Mouse (Mus musculus): ENCODE data around the gene Gm10644. TPM values are rescaled to one million over a fixed set of nuclear protein-coding genes. Genes with fewer than 3 reads are reported as not detected.

The Gm10644 gene
- total and polyA plus RNA-seq, 3 experiments, result 1.3 to 1.9 (median 1.7) TPM

DNA sequence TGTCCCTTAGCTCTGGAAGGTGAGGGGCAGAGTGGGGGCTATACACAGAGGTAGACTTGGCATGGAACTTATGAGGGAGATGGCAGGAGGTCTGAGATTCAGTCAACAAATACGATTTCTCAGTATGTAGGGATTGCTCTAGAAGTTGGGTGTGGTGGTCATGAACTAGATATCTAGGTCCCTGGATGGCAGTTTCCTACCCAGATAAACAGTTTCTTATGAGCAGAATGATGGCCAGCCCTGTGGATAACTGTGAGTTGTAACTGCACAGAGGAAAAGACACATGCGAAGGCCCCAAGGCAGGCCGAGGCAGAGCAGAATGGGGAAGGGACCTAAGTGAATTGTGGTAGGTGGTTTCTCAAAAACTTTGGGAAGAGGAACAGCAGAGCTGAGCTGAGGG, 40.8 kb downstream of the Gm10644 start:
- no peak for TF ChIP-seq POLR2A (IDR thresholded peaks at IDR 0.05; ENCODE audit: insufficient read depth, low read depth, low read length)
- no peak for TF ChIP-seq CTCF (IDR thresholded peaks at IDR 0.05)
- TF ChIP-seq EP300 (IDR thresholded peaks at IDR 0.05; ENCODE audit: insufficient read depth, low read depth, low read length), result no peak
- H3K36me3 ChIP-seq (ENCODE audit: control insufficient read depth, insufficient read depth, low read length), result no peaks in the 10 kb centered on the region
- H3K9ac ChIP-seq (ENCODE audit: low read depth, low read length), result no peak overlapping the region
- H3K79me2 ChIP-seq (replicated peaks; ENCODE audit: control insufficient read depth, insufficient read depth, low read length), result 0 out of 2 replicates have a peak, but pooled peaks cover 2% of the 10 kb centered on the region
- WGBS, result 79% methylated on average over 3 of the region's 3 CpGs
- H3K4me3 ChIP-seq, result no peak overlapping the region
- no peaks in the 10 kb centered on the region for H3K4me1 ChIP-seq (ENCODE audit: control insufficient read depth, insufficient read depth, low read length)
- no peak overlapping the region for H3K27ac ChIP-seq
- no peaks in the 10 kb centered on the region for H3K27me3 ChIP-seq (ENCODE audit: control insufficient read depth, insufficient read depth, low read length)
- DNase-seq, result no peak
- intact Hi-C loops (cut with DNase I), result no loop called here

- no peaks in the 10 kb centered on the region for H3K27me3 ChIP-seq (ENCODE audit: control insufficient read depth, insufficient read depth, low read length)
- WGBS, result 57% methylated on average over 5 of the region's 5 CpGs
Measured at GRCm38 (mm10) chr8:83911809-83912731, 42.9 kb downstream of the Gm10644 start.

DNA sequence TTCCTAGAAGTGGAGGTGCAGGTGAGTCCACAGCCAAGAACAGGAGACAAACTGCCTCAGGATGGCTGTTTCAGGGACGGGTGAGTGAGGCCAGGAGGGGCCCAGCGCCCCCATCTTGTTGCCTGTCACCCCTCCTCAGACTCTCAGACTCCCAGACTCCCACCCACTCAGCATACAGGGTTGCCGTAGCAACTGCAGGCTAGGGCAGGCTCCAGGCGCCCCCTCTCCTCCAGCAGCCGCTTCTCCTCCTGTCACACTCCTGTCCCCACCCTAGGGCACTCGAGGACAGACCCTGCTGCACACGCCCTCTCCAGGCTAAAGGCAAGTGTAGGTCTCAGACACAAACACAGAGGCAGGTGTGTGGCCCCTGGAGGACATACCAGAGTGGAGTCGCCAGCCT, 45.7 kb downstream of the Gm10644 start:
- Histone ChIP-seq H3K4me3 (no peak overlapping the region), H3K27ac (no peak overlapping the region), H3K4me1 (ENCODE audit: control insufficient read depth, insufficient read depth, low read length) (no peaks in the 10 kb centered on the region; the same call in 1 of the 2 replicates), H3K9ac (ENCODE audit: low read depth, low read length) (no peak overlapping the region), H3K36me3 (ENCODE audit: control insufficient read depth, insufficient read depth, low read length) (no peaks in the 10 kb centered on the region), H3K79me2 (replicated peaks; ENCODE audit: control insufficient read depth, insufficient read depth, low read length) (0 out of 2 replicates have a peak, but pooled peaks cover 3% of the 10 kb centered on the region), H3K27me3 (ENCODE audit: control insufficient read depth, insufficient read depth, low read length) (no peaks in the 10 kb centered on the region)
- WGBS, result 78% methylated on average over 8 of the region's 8 CpGs
- DNase-seq, result no peak
- no peak for TF ChIP-seq POLR2A (IDR thresholded peaks at IDR 0.05; ENCODE audit: insufficient read depth, low read depth, low read length)
- TF ChIP-seq EP300 (IDR thresholded peaks at IDR 0.05; ENCODE audit: insufficient read depth, low read depth, low read length), result no peak
- no peak for TF ChIP-seq CTCF (IDR thresholded peaks at IDR 0.05)
- intact Hi-C loops (cut with DNase I), result no loop called here

More at GRCm38 (mm10) chr8:83911809-83912731, 42.9 kb downstream of the Gm10644 start:
- no peak overlapping the region for H3K9ac ChIP-seq (ENCODE audit: low read depth, low read length)
- H3K4me3 ChIP-seq, result no peak overlapping the region
- H3K27ac ChIP-seq, result no peak overlapping the region
- DNase-seq, result no peak
- H3K36me3 ChIP-seq (ENCODE audit: control insufficient read depth, insufficient read depth, low read length), result no peaks in the 10 kb centered on the region
- intact Hi-C loops (cut with DNase I), result no loop called here
- H3K4me1 ChIP-seq (ENCODE audit: control insufficient read depth, insufficient read depth, low read length), result no peaks in the 10 kb centered on the region
- 0 out of 2 replicates have a peak, but pooled peaks cover 3% of the 10 kb centered on the region for H3K79me2 ChIP-seq (replicated peaks; ENCODE audit: control insufficient read depth, insufficient read depth, low read length)
- TF ChIP-seq CTCF (IDR thresholded peaks at IDR 0.05) (no peak), POLR2A (IDR thresholded peaks at IDR 0.05; ENCODE audit: insufficient read depth, low read depth, low read length) (no peak), EP300 (IDR thresholded peaks at IDR 0.05; ENCODE audit: insufficient read depth, low read depth, low read length) (no peak)

DNA sequence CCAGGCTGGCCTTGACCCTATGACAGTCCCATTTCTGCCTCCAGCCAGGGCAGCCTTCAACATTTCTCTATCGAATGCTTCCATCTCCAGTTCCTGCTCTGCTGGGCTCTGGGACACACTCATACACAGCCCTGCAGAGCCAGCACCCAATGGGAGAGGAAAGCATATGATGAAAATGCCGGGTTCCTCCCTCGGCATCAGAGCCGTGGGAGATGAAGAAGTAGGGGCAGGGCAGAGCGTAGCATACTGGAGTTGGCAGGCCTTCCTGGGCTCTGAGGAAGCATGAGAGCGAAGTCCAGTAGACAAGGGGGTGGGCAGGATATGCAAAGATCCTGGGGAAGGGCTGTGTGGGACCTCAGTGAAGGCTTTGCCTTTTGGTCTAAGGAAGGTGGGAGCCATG, 46.4 kb downstream of the Gm10644 start:
- Histone ChIP-seq H3K27ac (no peak overlapping the region), H3K36me3 (ENCODE audit: control insufficient read depth, insufficient read depth, low read length) (no peaks in the 10 kb centered on the region), H3K79me2 (replicated peaks; ENCODE audit: control insufficient read depth, insufficient read depth, low read length) (0 out of 2 replicates have a peak, but pooled peaks cover 3% of the 10 kb centered on the region), H3K4me3 (no peak overlapping the region), H3K4me1 (ENCODE audit: control insufficient read depth, insufficient read depth, low read length) (no peaks in the 10 kb centered on the region; the same call in 1 of the 2 replicates), H3K27me3 (ENCODE audit: control insufficient read depth, insufficient read depth, low read length) (no peaks in the 10 kb centered on the region), H3K9ac (ENCODE audit: low read depth, low read length) (no peak overlapping the region)
- WGBS, result 43% methylated on average over 6 of the region's 6 CpGs
- intact Hi-C loops (cut with DNase I), result no loop called here
- DNase-seq, result no peak
- TF ChIP-seq CTCF (IDR thresholded peaks at IDR 0.05), result no peak

DNA sequence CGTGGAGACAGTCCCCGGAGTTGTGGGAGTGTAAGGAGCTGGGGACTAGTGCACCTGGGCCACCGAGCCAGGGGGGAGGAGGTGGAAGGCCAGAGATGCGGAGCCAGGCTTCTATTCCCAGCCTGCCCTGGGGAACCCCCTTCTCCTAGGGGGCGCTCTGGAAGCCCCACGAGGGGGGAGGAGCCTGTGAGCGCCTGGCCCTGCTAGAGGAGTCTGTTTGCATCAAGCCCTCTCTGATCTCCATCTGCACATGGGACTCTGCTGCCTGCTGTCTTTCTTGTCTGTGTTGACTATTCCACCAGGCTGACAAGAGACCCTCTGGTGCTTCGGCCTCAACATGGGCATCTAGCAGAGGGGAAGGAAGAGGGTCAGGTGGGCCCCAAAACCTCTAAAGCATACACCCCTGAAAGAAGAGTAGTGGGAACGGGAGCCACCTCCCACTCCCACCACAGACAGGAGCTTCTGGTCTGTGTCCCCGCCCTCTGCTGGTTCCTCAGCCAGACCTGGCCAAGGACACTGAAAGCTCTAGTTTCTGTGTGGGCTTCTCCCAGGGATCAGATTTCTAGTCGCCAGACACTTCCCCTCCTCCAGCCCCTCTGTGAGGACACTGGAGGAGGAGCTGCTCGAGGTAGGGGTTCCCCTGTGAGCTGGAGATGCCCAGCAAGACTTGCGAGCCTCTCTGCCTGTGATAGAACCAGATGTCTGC, 51.9 kb downstream of the Gm10644 start:
- 43% methylated on average over 13 of the region's 13 CpGs for WGBS
- H3K4me1 ChIP-seq (ENCODE audit: control insufficient read depth, insufficient read depth, low read length), result no peaks in the 10 kb centered on the region; the same call in 1 of the 2 replicates

More for the DNA sequence above, 51.9 kb downstream of the Gm10644 start:
- H3K79me2 ChIP-seq (replicated peaks; ENCODE audit: control insufficient read depth, insufficient read depth, low read length), result no peaks in the 10 kb centered on the region
- H3K9ac ChIP-seq (ENCODE audit: low read depth, low read length), result no peak overlapping the region
- no peaks in the 10 kb centered on the region for H3K27me3 ChIP-seq (ENCODE audit: control insufficient read depth, insufficient read depth, low read length)
- no peak overlapping the region for H3K4me3 ChIP-seq
- H3K36me3 ChIP-seq (ENCODE audit: control insufficient read depth, insufficient read depth, low read length), result no peaks in the 10 kb centered on the region
- TF ChIP-seq EP300 (IDR thresholded peaks at IDR 0.05; ENCODE audit: insufficient read depth, low read depth, low read length) (no peak), CTCF (IDR thresholded peaks at IDR 0.05) (peak; percentile 23), POLR2A (IDR thresholded peaks at IDR 0.05; ENCODE audit: insufficient read depth, low read depth, low read length) (no peak)
- intact Hi-C loops (cut with DNase I), result no loop called here
- H3K27ac ChIP-seq, result no peak overlapping the region
- peak in 1 of 2 experiments; percentile 28 for DNase-seq

Data from heart, adult 2 months (tissue).